Mouse (Mus musculus): ENCODE data around the gene Nus1. TPM values are rescaled to one million over a fixed set of nuclear protein-coding genes. Genes with fewer than 3 reads are reported as not detected.

Gene Nus1
- polyA plus RNA-seq, 1 experiment from 2014 or later = 58.4 TPM

DNA sequence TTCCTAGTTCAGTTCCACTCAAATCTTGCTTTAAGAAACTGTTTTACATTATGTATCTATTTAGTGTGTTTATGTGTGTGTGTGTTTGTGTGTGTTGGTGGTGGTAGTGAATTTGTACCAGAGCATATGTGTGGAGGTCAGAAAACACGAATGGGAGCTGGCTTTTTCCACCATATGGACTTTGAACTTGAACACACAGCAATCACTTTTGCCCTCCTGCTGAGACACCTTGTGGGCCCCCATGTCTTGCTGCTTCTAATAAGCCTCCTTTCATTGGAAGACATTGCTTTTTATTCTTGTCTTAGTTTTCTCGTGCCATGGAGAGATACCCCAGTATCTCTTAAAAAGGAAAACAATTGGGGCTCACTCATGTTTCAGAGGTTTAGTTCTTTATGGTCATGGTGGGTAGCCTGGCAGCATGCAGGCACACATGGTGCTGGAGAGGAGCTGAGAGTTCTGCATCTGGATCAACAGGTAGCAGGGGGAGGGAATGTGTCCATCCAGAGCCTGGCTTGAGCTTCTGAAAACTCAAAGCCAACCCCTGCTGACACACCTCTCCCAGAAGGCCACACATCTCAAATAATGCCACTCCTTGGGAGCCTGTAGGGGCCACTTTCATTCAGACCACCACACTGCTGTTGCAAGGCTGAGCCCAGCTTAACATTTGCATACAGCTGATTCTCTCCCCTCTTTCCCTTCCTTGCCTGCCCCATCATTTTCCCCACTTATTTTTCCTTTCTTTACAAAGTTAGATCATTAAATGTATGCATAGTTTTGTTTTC lies 10.5 kb downstream of the Nus1 start:
- Histone ChIP-seq H3K79me2 (ENCODE audit: inconsistent target) (peaks cover 83% of the 10 kb centered on the region), H3K36me3 (ENCODE audit: inconsistent target) (peaks cover 24% of the 10 kb centered on the region), H3K4me3 (ENCODE audit: inconsistent target) (no peak overlapping the region), H3K27ac (no peak overlapping the region)
- 94% methylated on average over 2 of the region's 2 CpGs for WGBS (ENCODE audit: missing documents)

DNA sequence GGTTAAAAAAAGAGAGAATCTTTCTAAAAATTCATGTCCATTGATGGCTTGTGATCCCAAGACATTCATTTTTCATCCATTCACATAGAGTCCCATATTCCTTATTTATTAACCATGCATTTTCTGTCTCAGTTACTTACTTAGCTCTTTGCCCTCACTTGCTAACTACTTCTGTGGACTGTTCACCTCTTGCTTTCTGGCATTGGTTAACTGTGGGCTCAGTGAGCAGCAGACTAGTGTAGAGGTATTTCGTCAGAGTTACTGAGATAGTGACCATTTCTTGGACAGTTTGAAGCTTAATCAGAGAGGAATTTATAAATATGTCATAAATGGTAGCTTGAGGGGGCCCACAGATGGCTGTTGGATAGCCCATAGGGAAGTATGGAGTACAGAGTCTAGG lies 13.6 kb downstream of the Nus1 start:
- no peak overlapping the region for H3K4me3 ChIP-seq (ENCODE audit: inconsistent target)
- H3K27ac ChIP-seq = no peak overlapping the region
- H3K36me3 ChIP-seq (ENCODE audit: inconsistent target) = peaks cover 49% of the 10 kb centered on the region
- 100% methylated on average over 1 of the region's 1 CpGs for WGBS (ENCODE audit: missing documents)
- peaks cover 52% of the 10 kb centered on the region for H3K79me2 ChIP-seq (ENCODE audit: inconsistent target)

DNA sequence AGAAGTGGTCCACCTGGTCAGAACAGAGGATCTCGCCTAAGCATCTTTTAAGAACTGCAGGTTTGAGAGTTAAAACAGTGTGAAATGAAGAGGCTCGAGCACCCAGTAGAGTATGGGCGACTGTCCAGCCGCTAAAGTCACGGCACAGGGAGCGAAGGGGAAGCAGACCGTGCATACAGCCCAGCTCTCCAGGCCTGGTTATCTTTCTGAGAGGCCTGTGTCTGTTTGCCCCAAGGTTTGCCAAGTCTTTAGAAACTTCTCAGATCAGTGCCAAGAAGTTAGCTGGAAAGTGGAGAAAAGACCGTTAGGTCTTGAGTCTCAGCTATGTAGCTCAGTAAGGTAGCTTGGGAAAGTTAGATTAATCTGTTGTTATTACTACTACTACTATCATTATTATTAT lies 17.5 kb downstream of the Nus1 start:
- H3K4me3 ChIP-seq (ENCODE audit: inconsistent target) = no peak overlapping the region
- peaks cover 13% of the 10 kb centered on the region; the same call in 1 of the 2 replicates for H3K79me2 ChIP-seq (ENCODE audit: inconsistent target)
- H3K27ac ChIP-seq = no peak overlapping the region
- H3K36me3 ChIP-seq (ENCODE audit: inconsistent target) = peaks cover 69% of the 10 kb centered on the region
- WGBS (ENCODE audit: missing documents) = 94% methylated on average over 8 of the region's 8 CpGs

DNA sequence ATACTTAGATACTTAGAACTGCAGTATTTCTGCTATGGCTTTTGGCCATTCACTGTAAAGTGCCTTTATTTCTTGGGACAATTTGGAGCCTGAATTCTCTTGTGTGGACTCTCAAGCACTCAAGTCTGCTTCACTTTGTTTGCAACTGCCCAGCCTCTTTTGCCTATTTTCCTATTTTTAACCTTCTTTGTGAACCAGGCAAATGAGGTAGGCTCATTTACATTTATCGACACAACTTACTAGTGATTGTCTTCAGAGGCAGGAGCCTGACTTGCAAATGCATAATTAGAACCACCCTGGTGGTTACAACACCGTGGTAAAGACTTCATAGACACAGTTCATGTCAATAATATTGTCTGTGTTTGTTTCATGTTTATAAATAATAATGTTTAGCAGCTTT lies 43.3 kb downstream of the Nus1 start:
- Histone ChIP-seq H3K79me2 (ENCODE audit: inconsistent target) (no peaks in the 10 kb centered on the region), H3K27ac (no peak overlapping the region), H3K36me3 (ENCODE audit: inconsistent target) (no peaks in the 10 kb centered on the region), H3K4me3 (ENCODE audit: inconsistent target) (no peak overlapping the region)
- 88% methylated on average over 2 of the region's 2 CpGs for WGBS (ENCODE audit: missing documents)

DNA sequence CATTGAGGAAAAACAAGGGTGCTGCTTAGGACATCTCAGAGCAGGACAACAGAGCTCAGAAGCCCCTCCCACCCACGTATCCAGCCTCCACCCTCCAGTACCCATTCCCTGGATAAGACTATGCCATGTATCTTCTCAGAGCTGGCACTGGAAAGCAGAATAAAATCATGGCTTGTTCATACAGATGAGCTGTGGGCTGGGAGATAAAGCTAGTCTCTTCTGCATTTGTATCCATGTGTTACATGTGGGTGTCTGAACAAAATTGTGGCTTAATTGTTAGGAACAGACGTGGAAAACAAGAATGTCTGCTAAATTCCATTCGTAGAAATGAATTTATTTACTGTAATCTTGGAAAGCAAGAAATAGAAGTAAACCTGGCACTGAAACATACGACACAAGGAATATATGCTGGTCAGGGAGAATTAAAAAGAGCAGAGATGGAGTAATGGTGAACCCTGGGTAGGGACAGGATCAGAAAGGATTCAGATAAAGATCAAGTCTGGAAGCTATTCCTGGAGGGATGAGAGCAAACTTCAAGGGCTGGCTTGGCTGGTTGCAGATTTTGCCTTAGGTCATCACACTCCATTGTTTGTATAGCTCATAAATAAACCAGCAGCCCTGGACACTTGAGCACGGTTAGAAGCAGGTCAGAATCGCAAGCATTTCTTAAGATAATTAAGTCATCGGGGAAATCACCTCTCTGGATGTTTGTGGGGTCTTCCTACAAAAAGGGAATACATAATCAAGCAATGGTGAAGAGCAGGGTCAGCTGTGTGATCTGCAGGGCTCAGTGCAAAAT lies 46.8 kb downstream of the Nus1 start:
- WGBS (ENCODE audit: missing documents) = 73% methylated on average over 7 of the region's 7 CpGs
- no peak overlapping the region for H3K27ac ChIP-seq
- no peaks in the 10 kb centered on the region for H3K79me2 ChIP-seq (ENCODE audit: inconsistent target)
- no peaks in the 10 kb centered on the region for H3K36me3 ChIP-seq (ENCODE audit: inconsistent target)
- H3K4me3 ChIP-seq (ENCODE audit: inconsistent target) = no peak overlapping the region

DNA sequence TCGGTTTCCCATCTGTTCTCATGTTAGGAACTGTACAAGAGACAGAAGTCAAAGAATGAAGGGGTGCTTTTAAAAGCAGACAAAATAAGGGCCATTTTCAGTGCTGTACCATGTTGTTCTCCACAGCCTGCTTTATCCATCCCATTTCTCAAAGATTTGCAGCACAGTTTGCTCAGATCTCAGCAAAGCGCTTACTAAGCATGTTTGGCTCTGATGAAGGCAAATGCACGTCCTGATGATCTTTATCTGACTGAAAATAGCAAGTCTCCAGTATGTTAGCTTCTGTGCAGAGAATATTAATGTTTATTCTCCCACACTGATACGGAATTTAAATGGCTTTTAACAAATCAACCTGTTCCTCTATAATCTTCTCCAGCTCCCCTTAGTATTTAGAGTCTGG lies 54.2 kb downstream of the Nus1 start:
- Histone ChIP-seq H3K27ac (no peak overlapping the region), H3K79me2 (ENCODE audit: inconsistent target) (no peaks in the 10 kb centered on the region), H3K36me3 (ENCODE audit: inconsistent target) (no peaks in the 10 kb centered on the region), H3K4me3 (ENCODE audit: inconsistent target) (no peak overlapping the region)
- 88% methylated on average over 4 of the region's 4 CpGs for WGBS (ENCODE audit: missing documents)

Other genes starting within 250 kb of the Nus1 start
- gene Ros1, start 222.3 kb upstream of the Nus1 start, polyA plus RNA-seq (2018) = not detected in 3 replicates
- gene Dcbld1, start 183.9 kb upstream of the Nus1 start, polyA plus RNA-seq (2018) = 0.07 to 0.20 TPM in 2 of 3 replicates, not detected in the other
- not detected in 3 replicates for gene Gm26741, start 58.8 kb upstream of the Nus1 start, polyA plus RNA-seq (2018)
- 14.8 to 20.4 TPM (median 19.9 TPM) in 3 replicates for gene Gopc, start 35.4 kb upstream of the Nus1 start, polyA plus RNA-seq (2018)
- gene Nepn, start 28.6 kb upstream of the Nus1 start, polyA plus RNA-seq (2018) = not detected in 3 replicates